Mouse (Mus musculus) spleen, adult 2 months (tissue): ENCODE data around the gene Fam240b. TPM values are rescaled to one million over a fixed set of nuclear protein-coding genes. Genes with fewer than 3 reads are reported as not detected.
"Not testable (repeated sequence)": the region's sequence is repeated elsewhere in the genome, so short reads cannot be mapped to it uniquely, and the experiment has no call there.

Experiments
- DNase-seq, 2 experiments: peaks; one replicate each; pipeline versions ENCODE4 v3.0.0 to v3.0.0-alpha.2; 2012 to 2021; ENCODE audit warnings: low spot score in 2 of 2, low read depth in 1 of 2
- H3K27ac ChIP-seq: fragments of 200-500 bp; 2 replicates; pipeline ENCODE4 v1.5.1; 2012; ENCODE audit warnings: low read length, inconsistent platforms; ENCODE audit not compliant: insufficient read depth
- H3K27me3 ChIP-seq: fragments of 200-500 bp; 2 replicates; pipeline ENCODE4 v1.6.1; 2012; ENCODE audit warnings: mild to moderate bottlenecking, moderate library complexity, low read length, inconsistent platforms; ENCODE audit not compliant: control insufficient read depth, insufficient read depth
- H3K36me3 ChIP-seq: fragments of 200-500 bp; 2 replicates; pipeline ENCODE4 v1.6.1; 2012; ENCODE audit warnings: mild to moderate bottlenecking, low read length, inconsistent platforms; ENCODE audit not compliant: control insufficient read depth, insufficient read depth
- H3K4me1 ChIP-seq: fragments of 200-500 bp; 2 replicates; pipeline ENCODE4 v1.6.1; 2011; ENCODE audit warnings: inconsistent platforms; ENCODE audit not compliant: control insufficient read depth, insufficient read depth, insufficient read length
- H3K4me3 ChIP-seq: fragments of 200-500 bp; 2 replicates; pipeline ENCODE4 v1.5.1; 2011; ENCODE audit warnings: mild to moderate bottlenecking, inconsistent platforms; ENCODE audit not compliant: insufficient read depth, insufficient read length; ENCODE audit errors: extremely low read depth
- CTCF ChIP-seq: fragments of 200-500 bp; IDR thresholded peaks from 2 replicates; pipeline ENCODE4 v1.5.1; 2011; ENCODE audit warnings: mild to moderate bottlenecking, inconsistent platforms; ENCODE audit not compliant: insufficient read depth, insufficient read length, insufficient replicate concordance; ENCODE audit errors: extremely low read depth
- POLR2A ChIP-seq: fragments of 200-500 bp; IDR thresholded peaks from 2 replicates; pipeline ENCODE4 v1.6.1; 2011; ENCODE audit warnings: low read depth, low read length, inconsistent platforms
- WGBS: fragments of 180-500 bp; shearing (Covaris S2); methylation state at CpG from one replicate; pipeline ENCODE4 v1.1.7; 2018; 5-methylcytosine and 5-hydroxymethylcytosine counted together
- polyA plus RNA-seq: library from polyadenylated mRNA; depleted of rRNA; stranded (reverse); fragments of >200 nt; gene quantifications from 2 replicates; pipeline ENCODE4 v1.2.3, GENCODE M21; 2012

Gene Fam240b
- polyA plus RNA-seq, 1 experiment: not detected

- Histone ChIP-seq H3K27me3 (no peaks in the 10 kb centered on the region), H3K4me1 (no peaks in the 10 kb centered on the region)
- WGBS: 89% methylated on average over 6 of the region's 6 CpGs
These were observed 7.7 kb downstream of the Fam240b start for GRCm38 (mm10) chr13:64489886-64490285.

GRCm38 (mm10) chr13:64479960-64480359 is 17.6 kb downstream of the Fam240b start:
- Histone ChIP-seq H3K4me1 (no peaks in the 10 kb centered on the region), H3K36me3 (no peaks in the 10 kb centered on the region), H3K27me3 (no peaks in the 10 kb centered on the region), H3K27ac (no peak overlapping the region), H3K4me3 (no peak overlapping the region)
- TF ChIP-seq POLR2A (no peak), CTCF (no peak)
- 73% methylated on average over 3 of the region's 3 CpGs for WGBS
- no peak for DNase-seq

More at GRCm38 (mm10) chr13:64489886-64490285, 7.7 kb downstream of the Fam240b start:
- no peaks in the 10 kb centered on the region for H3K36me3 ChIP-seq
- H3K4me3 ChIP-seq: no peak overlapping the region
- no peak for TF ChIP-seq POLR2A
- TF ChIP-seq CTCF: no peak
- H3K27ac ChIP-seq: no peak overlapping the region
- no peak for DNase-seq

GRCm38 (mm10) chr13:64477968-64478367 is 19.6 kb downstream of the Fam240b start:
- Histone ChIP-seq H3K27me3 (no peaks in the 10 kb centered on the region; the same call in 1 of the 2 replicates), H3K36me3 (no peaks in the 10 kb centered on the region), H3K4me3 (no peak overlapping the region), H3K27ac (no peak overlapping the region), H3K4me1 (no peaks in the 10 kb centered on the region)
- TF ChIP-seq POLR2A: no peak
- no peak for TF ChIP-seq CTCF
- WGBS: 86% methylated on average over 4 of the region's 4 CpGs
- no peak for DNase-seq

- no peak overlapping the region for H3K27ac ChIP-seq
- DNase-seq: no peak
- no peaks in the 10 kb centered on the region for H3K4me1 ChIP-seq
- no peaks in the 10 kb centered on the region for H3K36me3 ChIP-seq
- H3K4me3 ChIP-seq: no peak overlapping the region
- WGBS: 66% methylated on average over 6 of the region's 6 CpGs
- H3K27me3 ChIP-seq: no peaks in the 10 kb centered on the region
- no peak for TF ChIP-seq CTCF
- no peak for TF ChIP-seq POLR2A
These were observed 29.7 kb downstream of the Fam240b start for GRCm38 (mm10) chr13:64467886-64468285.

GRCm38 (mm10) chr13:64465166-64465565 is 32.4 kb downstream of the Fam240b start:
- TF ChIP-seq CTCF (no peak), POLR2A (no peak)
- Histone ChIP-seq H3K4me1 (no peaks in the 10 kb centered on the region), H3K36me3 (no peaks in the 10 kb centered on the region), H3K4me3 (no peak overlapping the region), H3K27me3 (no peaks in the 10 kb centered on the region), H3K27ac (no peak overlapping the region)
- WGBS: 77% methylated on average over 9 of the region's 9 CpGs
- DNase-seq: no peak

GRCm38 (mm10) chr13:64462581-64462980 is 35.0 kb downstream of the Fam240b start:
- 89% methylated on average over 2 of the region's 2 CpGs for WGBS
- no peak for TF ChIP-seq CTCF
- TF ChIP-seq POLR2A: no peak
- no peak for DNase-seq

GRCm38 (mm10) chr13:64458181-64458580 is 39.4 kb downstream of the Fam240b start:
- Histone ChIP-seq H3K27ac (no peak overlapping the region), H3K27me3 (no peaks in the 10 kb centered on the region), H3K4me1 (no peaks in the 10 kb centered on the region), H3K36me3 (no peaks in the 10 kb centered on the region), H3K4me3 (no peak overlapping the region)
- TF ChIP-seq POLR2A (no peak), CTCF (no peak)
- no peak for DNase-seq
- WGBS: 93% methylated on average over 14 of the region's 14 CpGs

More at GRCm38 (mm10) chr13:64462581-64462980, 35.0 kb downstream of the Fam240b start:
- Histone ChIP-seq H3K4me1 (no peaks in the 10 kb centered on the region), H3K36me3 (no peaks in the 10 kb centered on the region), H3K27me3 (no peaks in the 10 kb centered on the region), H3K27ac (no peak overlapping the region), H3K4me3 (no peak overlapping the region)

- H3K4me1 ChIP-seq, H3K27ac ChIP-seq, H3K4me3 ChIP-seq, DNase-seq, H3K27me3 ChIP-seq, H3K36me3 ChIP-seq: not testable (repeated sequence)
- 90% methylated on average over 19 of the region's 19 CpGs for WGBS
These were observed 40.2 kb downstream of the Fam240b start for GRCm38 (mm10) chr13:64457225-64457978.
